Mouse (Mus musculus): ENCODE results near the gene Spint4. TPM values are rescaled to one million over a fixed set of nuclear protein-coding genes. Genes with fewer than 3 reads are reported as not detected.

Gene Spint4
- total RNA-seq, 2 experiments from 2014 or later, result not detected

- DNase-seq, result peak; percentile 55 to 75
- intact Hi-C loops (cut with DNase I), result loop anchor here (1.0 to 5.0 kb wide), 2 partner anchors 44 to 134 kb away; no protein-coding TSS in a partner anchor
Measured at GRCm38 (mm10) chr2:164725895-164726619, 27.8 kb downstream of the Spint4 start.

GRCm38 (mm10) chr2:164731719-164732118 lies 33.4 kb downstream of the Spint4 start:
- intact Hi-C loops (cut with DNase I), result no loop called here
- no peak for DNase-seq

- intact Hi-C loops (cut with DNase I), result no loop called here
- DNase-seq, result no peak
Measured at GRCm38 (mm10) chr2:164733259-164733658, 35.0 kb downstream of the Spint4 start.

GRCm38 (mm10) chr2:164734839-164735238 lies 36.5 kb downstream of the Spint4 start:
- DNase-seq, result no peak
- intact Hi-C loops (cut with DNase I), result no loop called here

- intact Hi-C loops (cut with DNase I), result no loop called here
- DNase-seq, result no peak
Measured at GRCm38 (mm10) chr2:164735446-164735845, 37.1 kb downstream of the Spint4 start.

- intact Hi-C loops (cut with DNase I), result no loop called here
- DNase-seq, result no peak
Measured at GRCm38 (mm10) chr2:164737377-164738090, 39.2 kb downstream of the Spint4 start.

- intact Hi-C loops (cut with DNase I), result no loop called here
Measured at GRCm38 (mm10) chr2:164739876-164740275, 41.6 kb downstream of the Spint4 start.

GRCm38 (mm10) chr2:164744987-164745386 lies 46.7 kb downstream of the Spint4 start:
- no peak for DNase-seq
- intact Hi-C loops (cut with DNase I), result no loop called here

More at GRCm38 (mm10) chr2:164739876-164740275, 41.6 kb downstream of the Spint4 start:
- no peak for DNase-seq

GRCm38 (mm10) chr2:164745843-164746479 lies 47.7 kb downstream of the Spint4 start, which contains the start of the genes Wfdc3 and Dnttip1:
Gene Wfdc3, minus strand, starts transcription at chr2:164745931.
Gene Dnttip1, plus strand, starts transcription at chr2:164745983.
- intact Hi-C loops (cut with DNase I), result loop anchor here (1.0 kb wide), 1 partner anchor 21 kb away; no protein-coding TSS in a partner anchor
- DNase-seq, result peak; percentile 94 to 95

- DNase-seq, result no peak
- intact Hi-C loops (cut with DNase I), result loop anchor here (1.0 kb wide), 1 partner anchor 21 kb away; no protein-coding TSS in a partner anchor
Measured at GRCm38 (mm10) chr2:164746693-164747092, 48.4 kb downstream of the Spint4 start.

- intact Hi-C loops (cut with DNase I), result no loop called here
- no peak for DNase-seq
Measured at GRCm38 (mm10) chr2:164748191-164748590, 49.9 kb downstream of the Spint4 start.

- DNase-seq, result no peak
- intact Hi-C loops (cut with DNase I), result no loop called here
Measured at GRCm38 (mm10) chr2:164748991-164749390, 50.7 kb downstream of the Spint4 start.

Other genes starting within 250 kb of the Spint4 start
- gene Sys1, start 241.5 kb upstream of the Spint4 start, total RNA-seq (2021), result 10 to 100 TPM; 23.0 to 24.6 TPM
- 1 to 10 TPM; 7.6 to 7.7 TPM for gene Gm20458, start 237.5 kb upstream of the Spint4 start, total RNA-seq (2021)
- gene Trp53tg5, start 224.8 kb upstream of the Spint4 start, total RNA-seq (2021), result not detected
- 10 to 100 TPM; 14.3 to 15.8 TPM for gene Dbndd2, start 212.4 kb upstream of the Spint4 start, total RNA-seq (2021)
- gene Pigt, start 201.0 kb upstream of the Spint4 start, total RNA-seq (2021), result 10 to 100 TPM; 34.2 to 35.6 TPM
- gene Wfdc2, start 136.1 kb upstream of the Spint4 start, total RNA-seq (2021), result 1 to 10 TPM; 1.0 to 1.2 TPM
- not detected for gene Spint3, start 125.0 kb upstream of the Spint4 start, total RNA-seq (2021)
- under 1 TPM in 1 of 2 experiments, not detected in 1; 0.53 TPM for gene Wfdc6a, start 113.1 kb upstream of the Spint4 start, total RNA-seq (2021)
- not detected for gene Eppin, start 104.9 kb upstream of the Spint4 start, total RNA-seq (2021)
- not detected for gene Wfdc6b, start 85.0 kb upstream of the Spint4 start, total RNA-seq (2021)
- gene Wfdc8, start 84.9 kb upstream of the Spint4 start, total RNA-seq (2021), result not detected
- gene Wfdc16, start 59.7 kb upstream of the Spint4 start, total RNA-seq (2021), result not detected
- gene Wfdc10, start 42.5 kb upstream of the Spint4 start, total RNA-seq (2021), result not detected
- gene Wfdc9, start 41.9 kb upstream of the Spint4 start, total RNA-seq (2021), result not detected
- not detected for gene Wfdc11, start 24.4 kb upstream of the Spint4 start, total RNA-seq (2021)
- gene Wfdc13, start 13.4 kb upstream of the Spint4 start, total RNA-seq (2021), result not detected
- not detected for gene Spint5, start 16.8 kb downstream of the Spint4 start, total RNA-seq (2021)
- gene Wfdc3, start 47.4 kb downstream of the Spint4 start, total RNA-seq (2021), result not detected
- gene Dnttip1, start 47.5 kb downstream of the Spint4 start, total RNA-seq (2021), result 10 to 100 TPM; 22.8 to 29.3 TPM
- gene Ube2c, start 71.4 kb downstream of the Spint4 start, total RNA-seq (2021), result 1 to 10 TPM; 2.5 to 3.1 TPM
- not detected for gene Tnnc2, start 81.5 kb downstream of the Spint4 start, total RNA-seq (2021)
- gene Snx21, start 87.3 kb downstream of the Spint4 start, total RNA-seq (2021), result 10 to 100 TPM; 23.4 to 29.0 TPM
- 10 to 100 TPM; 10.4 to 13.0 TPM for gene Acot8, start 106.4 kb downstream of the Spint4 start, total RNA-seq (2021)
- gene Zswim3, start 106.6 kb downstream of the Spint4 start, total RNA-seq (2021), result 1 to 10 TPM; 2.5 to 2.7 TPM
- gene Zswim1, start 124.2 kb downstream of the Spint4 start, total RNA-seq (2021), result 1 to 10 TPM; 4.2 to 4.5 TPM
- gene Spata25, start 130.0 kb downstream of the Spint4 start, total RNA-seq (2021), result under 1 TPM; 0.46 to 0.78 TPM
- gene Ctsa, start 134.4 kb downstream of the Spint4 start, total RNA-seq (2021), result 100 to 1,000 TPM; 103 to 106 TPM
- gene Neurl2, start 135.0 kb downstream of the Spint4 start, total RNA-seq (2021), result 10 to 100 TPM; 46.2 to 51.4 TPM
- gene Pltp, start 159.2 kb downstream of the Spint4 start, total RNA-seq (2021), result 10 to 100 TPM; 40.3 to 46.3 TPM
- gene Pcif1, start 180.8 kb downstream of the Spint4 start, total RNA-seq (2021), result 10 to 100 TPM; 34.1 to 34.5 TPM
- gene Zfp335, start 213.3 kb downstream of the Spint4 start, total RNA-seq (2021), result 10 to 100 TPM in 1 of 2 experiments, 1 to 10 TPM in 1; 8.5 to 10.0 TPM
- under 1 TPM; 0.87 to 0.97 TPM for gene Mmp9, start 242.3 kb downstream of the Spint4 start, total RNA-seq (2021)